Mouse (Mus musculus): ENCODE results near the gene Mcidas. TPM values are rescaled to one million over a fixed set of nuclear protein-coding genes. Genes with fewer than 3 reads are reported as not detected.

The Mcidas gene
- polyA plus RNA-seq, 1 experiment from 2014 or later: 0.26 TPM

DNA sequence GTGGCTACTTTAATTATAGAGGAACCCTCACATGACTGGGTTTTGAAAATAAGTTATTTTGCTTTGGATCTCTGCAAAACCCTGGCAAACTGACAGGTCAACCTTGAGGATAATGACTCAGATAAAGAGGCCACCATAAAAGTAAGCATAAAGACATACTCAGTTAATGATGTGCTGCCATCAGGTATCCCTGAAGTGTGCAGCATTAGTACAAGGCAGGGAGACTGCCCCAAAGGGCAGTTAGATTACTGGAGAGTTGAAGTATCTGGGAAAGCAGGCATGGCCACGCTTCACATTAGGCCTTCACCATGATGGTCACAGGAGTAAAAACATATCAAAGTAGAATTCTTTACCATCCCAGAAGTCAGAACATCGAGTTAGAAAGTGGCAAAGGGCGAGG lies 51.2 kb downstream of the Mcidas start:
- Histone ChIP-seq H3K27me3 (no peaks in the 10 kb centered on the region), H3K9ac (peak overlapping the region; percentile 49; the same call in 1 of the 2 replicates), H3K4me3 (peak overlapping the region; percentile 59), H3K9me3 (no peaks in the 10 kb centered on the region), H3K4me1 (peaks cover 11% of the 10 kb centered on the region), H3K4me2 (replicated peaks) (peak overlapping the region; percentile 70), H3K36me3 (peaks cover 21% of the 10 kb centered on the region), H3K27ac (no peak overlapping the region)
- 49% methylated on average over 3 of the region's 3 CpGs for WGBS
- no peak for ATAC-seq (ENCODE audit: insufficient number of reproducible peaks, insufficient read depth, low FRiP score, low TSS enrichment)

DNA sequence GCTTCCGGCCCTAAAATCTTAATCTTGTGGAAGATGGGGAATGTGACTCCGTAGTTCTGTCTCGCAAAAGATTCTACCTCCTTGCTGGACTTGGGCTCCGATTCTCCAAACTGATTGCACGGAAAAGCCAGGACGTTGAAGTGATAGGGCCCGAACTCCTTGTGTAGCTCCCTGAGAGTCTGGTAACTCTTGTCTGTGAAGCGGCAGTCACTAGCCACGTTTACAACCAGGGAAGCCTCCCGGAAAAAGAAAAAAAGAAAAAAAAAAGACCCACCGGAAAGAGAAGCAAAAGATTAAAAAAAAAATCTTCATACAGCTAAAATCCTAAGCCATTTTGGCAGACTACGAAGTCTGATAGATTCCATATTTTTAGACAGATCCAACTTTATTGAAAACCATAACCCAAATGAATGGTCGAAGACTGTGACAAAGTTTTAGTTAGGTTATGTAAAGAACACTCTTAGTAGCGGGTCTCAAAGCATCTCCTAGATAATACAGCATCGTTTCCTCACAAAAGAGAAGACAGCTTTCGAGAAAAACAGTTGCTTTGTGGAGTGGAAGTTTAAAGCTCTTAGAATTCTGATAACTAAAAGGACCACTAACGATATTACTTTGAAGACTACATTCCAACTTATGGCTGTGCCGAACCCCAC lies 51.9 kb downstream of the Mcidas start:
- peaks cover 21% of the 10 kb centered on the region for H3K36me3 ChIP-seq
- peak overlapping the region; percentile 65 for H3K27ac ChIP-seq

DNA sequence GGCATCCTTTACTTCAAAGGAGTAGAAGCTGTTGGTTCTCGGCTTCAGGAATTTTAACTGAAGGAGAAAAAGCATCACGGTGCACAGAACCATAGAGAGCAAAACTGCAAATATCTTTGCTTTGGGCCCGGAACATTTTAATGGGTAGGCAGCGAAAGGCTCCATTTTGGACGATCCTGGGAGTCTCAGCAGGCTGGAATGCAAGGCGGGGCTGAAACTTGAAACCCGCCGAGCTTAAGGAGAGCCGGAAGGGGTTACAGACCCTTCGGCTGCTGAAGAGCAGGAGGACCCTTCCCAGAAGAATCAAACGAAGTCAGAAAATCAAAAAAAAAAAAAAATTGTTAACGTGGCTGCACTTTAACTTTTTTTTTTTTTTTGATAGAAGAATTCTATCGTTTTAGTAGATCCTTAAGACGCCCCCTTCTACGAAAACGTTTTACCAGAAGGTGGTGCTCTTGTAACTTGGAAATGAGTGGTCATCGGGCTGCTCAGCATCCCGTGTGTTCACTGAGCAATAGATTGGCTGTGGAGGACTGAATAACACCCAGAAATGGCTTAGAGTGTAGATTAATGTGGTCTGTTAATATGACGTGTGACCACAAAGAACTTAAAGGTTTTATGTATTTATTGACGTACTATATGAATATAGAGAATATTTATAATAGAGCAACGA lies 52.7 kb downstream of the Mcidas start, which contains the start of gene Gpx8:
Gene Gpx8, minus strand, starts transcription at position 200 of the 673 bp plus-strand sequence.
- H3K27me3 ChIP-seq: no peaks in the 10 kb centered on the region
- peak within 1 kb of the TSS; percentile 70 for H3K4me2 ChIP-seq (replicated peaks)
- peak within 1 kb of the TSS; percentile 50 for H3K9ac ChIP-seq
- H3K27ac ChIP-seq: peak within 1 kb of the TSS; percentile 65
- H3K9me3 ChIP-seq: no peaks in the 10 kb centered on the region
- peak; percentile 88 for ATAC-seq (ENCODE audit: insufficient number of reproducible peaks, insufficient read depth, low FRiP score, low TSS enrichment)
- WGBS: 6% methylated on average over 21 of the region's 21 CpGs
- peak within 1 kb of the TSS; percentile 59 for H3K4me3 ChIP-seq
- peaks cover 21% of the 10 kb centered on the region for H3K36me3 ChIP-seq
- H3K4me1 ChIP-seq: peaks cover 11% of the 10 kb centered on the region

More for the DNA sequence above, 51.9 kb downstream of the Mcidas start:
- H3K4me1 ChIP-seq: peaks cover 11% of the 10 kb centered on the region
- no peaks in the 10 kb centered on the region for H3K9me3 ChIP-seq
- H3K4me2 ChIP-seq (replicated peaks): peak overlapping the region; percentile 70
- no peak for ATAC-seq (ENCODE audit: insufficient number of reproducible peaks, insufficient read depth, low FRiP score, low TSS enrichment)
- peak overlapping the region; percentile 50 for H3K9ac ChIP-seq
- H3K27me3 ChIP-seq: no peaks in the 10 kb centered on the region
- H3K4me3 ChIP-seq: peak overlapping the region; percentile 59
- WGBS: 15% methylated on average over 18 of the region's 18 CpGs

DNA sequence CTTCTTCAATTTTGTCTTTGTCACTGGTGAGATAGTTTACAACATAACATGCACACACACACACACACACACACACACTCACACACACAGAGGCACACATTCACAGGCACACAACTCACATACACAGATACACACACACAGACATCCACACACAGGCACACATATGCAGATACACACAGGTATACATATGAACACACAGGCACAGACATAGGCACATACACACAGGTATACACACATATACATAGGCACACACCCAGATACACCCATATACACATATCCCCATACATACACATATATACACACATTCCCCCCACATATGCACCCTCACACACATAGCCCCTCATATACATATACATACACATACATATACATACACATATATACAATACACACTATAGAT lies 53.4 kb downstream of the Mcidas start:
- no peaks in the 10 kb centered on the region for H3K27me3 ChIP-seq
- no peak overlapping the region for H3K4me3 ChIP-seq
- H3K9me3 ChIP-seq: no peaks in the 10 kb centered on the region
- peaks cover 18% of the 10 kb centered on the region for H3K36me3 ChIP-seq
- H3K9ac ChIP-seq: no peak overlapping the region
- no peak overlapping the region for H3K27ac ChIP-seq
- H3K4me1 ChIP-seq: peaks cover 11% of the 10 kb centered on the region
- H3K4me2 ChIP-seq (replicated peaks): no peak overlapping the region
- ATAC-seq (ENCODE audit: insufficient number of reproducible peaks, insufficient read depth, low FRiP score, low TSS enrichment): peak; percentile 44

DNA sequence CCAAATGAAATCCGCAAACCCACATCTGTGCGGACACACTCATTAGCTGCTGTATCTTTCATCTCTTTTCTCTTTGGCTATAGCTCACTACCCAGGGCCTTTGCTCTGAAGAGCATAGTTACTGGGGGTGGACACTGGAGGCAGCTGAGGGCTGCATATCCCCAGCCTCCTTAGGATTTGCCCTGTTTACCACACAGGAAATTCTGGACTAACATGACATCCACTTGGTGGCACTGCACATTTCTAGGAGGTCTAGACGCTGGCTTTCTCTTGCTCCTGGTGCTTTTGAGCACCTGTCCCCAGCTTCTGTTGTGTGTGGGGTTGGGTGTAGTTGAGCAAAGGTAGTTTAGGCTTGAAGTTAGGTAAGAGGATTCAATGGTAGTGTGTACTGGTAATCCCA lies 54.0 kb downstream of the Mcidas start:
- Histone ChIP-seq H3K4me3 (no peak overlapping the region), H3K9me3 (no peaks in the 10 kb centered on the region), H3K4me2 (replicated peaks) (no peak overlapping the region), H3K4me1 (peaks cover 11% of the 10 kb centered on the region), H3K27ac (no peak overlapping the region), H3K9ac (no peak overlapping the region), H3K27me3 (no peaks in the 10 kb centered on the region), H3K36me3 (peaks cover 11% of the 10 kb centered on the region)
- no peak for ATAC-seq (ENCODE audit: insufficient number of reproducible peaks, insufficient read depth, low FRiP score, low TSS enrichment)
- WGBS: 68% methylated on average over 3 of the region's 3 CpGs

MicroRNAs encoded within 50 kb of the gene (microRNA counts, 519-probe panel; counts per million panel counts)
- microRNA mmu-miR-449a (460 counts per million, percentile 65 among the panel's probes with 10 or more counts), microRNA mmu-miR-449b (460 counts per million, percentile 65 among the panel's probes with 10 or more counts), microRNA mmu-miR-449c (460 counts per million, percentile 65 among the panel's probes with 10 or more counts)

Small RNA genes lying within 50 kb of the gene (microRNA-seq; reads per million reads assigned to microRNA genes)
- 191 reads per million, percentile 61 among the genes with 10 or more reads in this experiment for gene Mir449a
- gene Mir449b: not detected
- 0.91 reads per million for gene Mir449c

Other genes with a start within 250 kb of the Mcidas start
- 34.4 and 38.2 TPM in 2 replicates for gene Plpp1, start 193.1 kb upstream of the Mcidas start, polyA plus RNA-seq (2016; fragmentation: Nextera tagmentation; extraction: Ambion mirVana)
- 92.6 and 93.6 TPM in 2 replicates for gene Mtrex, start 66.4 kb upstream of the Mcidas start, polyA plus RNA-seq (2016; fragmentation: Nextera tagmentation; extraction: Ambion mirVana)
- gene Dhx29, start 66.4 kb upstream of the Mcidas start, polyA plus RNA-seq (2016; fragmentation: Nextera tagmentation; extraction: Ambion mirVana): 40.9 and 42.9 TPM in 2 replicates
- 0.53 and 0.79 TPM in 2 replicates for gene Ccno, start 6.0 kb upstream of the Mcidas start, polyA plus RNA-seq (2016; fragmentation: Nextera tagmentation; extraction: Ambion mirVana)
- gene Cdc20b, start 41.3 kb downstream of the Mcidas start, polyA plus RNA-seq (2016; fragmentation: Nextera tagmentation; extraction: Ambion mirVana): not detected in 2 replicates
- gene Gpx8, start 52.6 kb downstream of the Mcidas start, polyA plus RNA-seq (2016; fragmentation: Nextera tagmentation; extraction: Ambion mirVana): 152 and 164 TPM in 2 replicates
- gene Gzma, start 107.1 kb downstream of the Mcidas start, polyA plus RNA-seq (2016; fragmentation: Nextera tagmentation; extraction: Ambion mirVana): not detected in 2 replicates
- gene Esm1, start 215.8 kb downstream of the Mcidas start, polyA plus RNA-seq (2016; fragmentation: Nextera tagmentation; extraction: Ambion mirVana): 2.1 and 2.5 TPM in 2 replicates
- gene Gzmk, start 232.1 kb downstream of the Mcidas start, polyA plus RNA-seq (2016; fragmentation: Nextera tagmentation; extraction: Ambion mirVana): not detected in 2 replicates

Measured in embryonic facial prominence, embryonic 12.5 days (tissue).